Mouse (Mus musculus) neural tube, postnatal 0 days (tissue): Measurements from ENCODE around the gene Ubiad1. TPM values are rescaled to one million over a fixed set of nuclear protein-coding genes. Genes with fewer than 3 reads are reported as not detected.

Experiments used
- polyA plus RNA-seq: library from polyadenylated mRNA; unstranded; fragments of >200 nt; fragmentation: Nextera tagmentation; extraction: Ambion mirVana; gene quantifications from 2 replicates; pipeline ENCODE4 v1.2.1, GENCODE M21; 2015

Ubiad1 gene
- 12.6 and 13.9 TPM in 2 replicates for polyA plus RNA-seq

DNA sequence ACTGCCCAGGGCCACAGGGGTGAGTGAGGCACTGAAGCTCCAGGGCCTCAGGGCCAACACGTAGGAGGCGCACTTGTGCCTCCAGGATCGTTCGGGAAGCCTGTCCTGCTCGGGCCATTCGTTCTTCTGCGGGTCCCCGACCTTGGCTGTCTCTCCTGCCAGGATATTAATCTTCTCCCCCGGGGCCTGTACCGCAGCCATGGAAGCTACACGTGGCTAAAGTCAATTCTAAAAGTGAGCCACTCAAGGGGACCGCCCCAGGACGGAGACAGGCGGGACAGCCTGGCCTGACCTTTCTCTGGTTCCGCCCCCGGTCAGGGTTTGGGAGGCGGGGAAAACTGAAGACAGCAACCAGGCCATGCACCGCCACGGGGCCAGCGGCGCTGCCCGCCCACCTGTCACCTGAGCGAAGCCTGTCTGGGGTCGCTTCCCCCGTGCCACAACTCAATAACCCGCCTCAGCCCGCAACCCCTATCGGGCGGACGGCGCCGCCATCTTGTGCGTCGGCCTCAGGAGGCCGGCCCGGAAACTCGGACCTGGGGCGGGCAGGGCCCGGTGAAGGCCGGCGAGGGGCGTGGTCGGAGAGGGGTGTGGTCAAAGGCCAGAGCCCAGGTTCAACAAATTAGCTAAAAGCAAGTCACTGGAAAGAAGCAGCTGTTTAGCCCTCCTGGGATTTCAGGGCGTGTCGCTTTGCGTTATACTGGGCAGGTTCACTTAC lies at the start of gene Ubiad1:
Ubiad1 (minus strand) TSS at position 522 of the 718 bp plus-strand sequence.

DNA sequence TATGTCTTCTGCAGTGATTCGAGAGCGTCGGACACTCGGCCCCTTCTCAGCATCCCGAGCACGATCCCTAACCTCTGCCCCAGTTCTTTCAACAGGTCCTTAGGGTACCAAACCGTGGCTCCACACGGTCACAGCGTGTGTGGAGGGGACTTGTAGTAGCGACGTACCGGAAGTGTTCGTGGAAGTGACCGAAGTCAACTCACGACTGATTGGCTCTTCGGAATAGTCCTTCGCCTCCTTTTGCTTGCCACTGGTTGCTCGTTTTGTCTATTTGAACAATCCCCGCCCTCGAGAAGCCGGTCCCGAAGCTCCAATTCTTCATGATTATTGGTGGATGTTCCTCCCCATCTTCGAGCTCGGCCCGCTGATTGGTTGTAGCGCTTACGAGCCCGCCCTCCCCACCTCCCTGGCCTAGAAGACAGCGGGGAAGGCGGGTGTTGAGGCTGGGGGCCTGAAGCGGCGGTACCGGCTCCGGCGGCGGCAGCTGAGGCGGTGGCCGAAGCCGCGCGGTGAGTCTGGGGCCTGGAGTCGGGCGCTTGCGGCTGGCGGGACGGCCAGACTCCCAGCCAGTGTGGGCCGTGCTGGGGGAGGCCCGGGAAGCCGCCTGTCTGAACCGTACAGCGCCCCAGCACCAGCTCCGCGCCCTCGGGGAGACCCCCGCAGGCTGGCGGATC lies 3.7 kb upstream of the Ubiad1 start, which contains the start of gene Mtor:
Mtor (plus strand) TSS at position 433 of the 674 bp plus-strand sequence.

Other genes with a start within 250 kb of the Ubiad1 start
- gene Disp3, start 156.8 kb downstream of the Ubiad1 start, polyA plus RNA-seq, result 9.6 and 10.8 TPM in 2 replicates
- 21.6 and 22.2 TPM in 2 replicates for gene Mtor, start 3.8 kb upstream of the Ubiad1 start, polyA plus RNA-seq
- 0.27 and 0.37 TPM in 2 replicates for gene Angptl7, start 55.7 kb upstream of the Ubiad1 start, polyA plus RNA-seq
- 55.3 and 63.4 TPM in 2 replicates for gene Exosc10, start 113.7 kb upstream of the Ubiad1 start, polyA plus RNA-seq
- 190 and 192 TPM in 2 replicates for gene Srm, start 146.7 kb upstream of the Ubiad1 start, polyA plus RNA-seq
- 0.37 and 0.73 TPM in 2 replicates for gene Masp2, start 157.8 kb upstream of the Ubiad1 start, polyA plus RNA-seq
- 109 TPM in 2 replicates for gene Tardbp, start 182.2 kb upstream of the Ubiad1 start, polyA plus RNA-seq
- gene Gm572, start 198.5 kb upstream of the Ubiad1 start, polyA plus RNA-seq, result not detected in 2 replicates